9 mouse cellular contexts compared by ENCODE assay signal in genomic region chr19:30118344-30119312, GRCm38 (mm10). TPM values are rescaled to one million over a fixed set of nuclear protein-coding genes. Genes with fewer than 3 reads are reported as not detected.
DNase-seq lines count a peak whose midpoint lies in the region; ATAC-seq and TF ChIP-seq lines count a peak whose summit lies in the region.
"Had no signal": no experiment of that assay in that cellular context is flagged by ENCODE, and none has a peak within 500 bp of the region (broad histone marks: within the 10 kb centered on the region; RNA-seq: fewer than 3 reads in every experiment).

No protein-coding gene starts in this region.

- no peaks in the 10 kb centered on the region for H3K36me3 ChIP-seq in heart, embryonic 13.5 days
- H3K36me3 ChIP-seq in intestine, postnatal 0 days (ENCODE audit: control insufficient read depth, insufficient read depth) = no peaks in the 10 kb centered on the region
- H3K36me3 ChIP-seq in midbrain, postnatal 0 days (ENCODE audit: insufficient read depth, low read length) = no peaks in the 10 kb centered on the region; the same call in 1 of the 2 replicates
- H3K36me3 ChIP-seq: G1E had no signal

- ATAC-seq in heart, embryonic 13.5 days (ENCODE audit: extremely low read depth, insufficient number of reproducible peaks, low FRiP score, low TSS enrichment) = no peak
- peak; percentile 65 for ATAC-seq in intestine, postnatal 0 days
- ATAC-seq in midbrain, postnatal 0 days (ENCODE audit: low FRiP score) = peak; percentile 44

- H3K9me3 ChIP-seq in heart, embryonic 13.5 days = no peaks in the 10 kb centered on the region
- no peaks in the 10 kb centered on the region for H3K9me3 ChIP-seq in intestine, postnatal 0 days (ENCODE audit: control insufficient read depth)
- H3K9me3 ChIP-seq in midbrain, postnatal 0 days (ENCODE audit: low read length) = no peaks in the 10 kb centered on the region
- H3K9me3 ChIP-seq: G1E had no signal

- peak overlapping the region; percentile 65 for H3K27ac ChIP-seq in heart, embryonic 13.5 days (replicated peaks)
- H3K27ac ChIP-seq in intestine, postnatal 0 days (ENCODE audit: low read depth, low read length) = no peak overlapping the region
- peak overlapping the region; percentile 89 for H3K27ac ChIP-seq in midbrain, postnatal 0 days (ENCODE audit: low read depth, low read length)
- no peak overlapping the region for H3K27ac ChIP-seq in gastrocnemius, adult 2 months

- peak overlapping the region; percentile 35 for H3K4me2 ChIP-seq in heart, embryonic 13.5 days
- no peak overlapping the region for H3K4me2 ChIP-seq in intestine, postnatal 0 days (replicated peaks; ENCODE audit: low read depth)
- no peak overlapping the region for H3K4me2 ChIP-seq in midbrain, postnatal 0 days (ENCODE audit: low read depth, low read length, poor library complexity, severe bottlenecking)

- no peak overlapping the region for H3K4me3 ChIP-seq in heart, embryonic 13.5 days
- no peak overlapping the region for H3K4me3 ChIP-seq in intestine, postnatal 0 days (ENCODE audit: low read depth, low read length)
- H3K4me3 ChIP-seq in midbrain, postnatal 0 days (ENCODE audit: low read depth, low read length) = no peak overlapping the region
- H3K4me3 ChIP-seq in gastrocnemius, adult 2 months = no peak overlapping the region

- intact Hi-C loops in gastrocnemius, adult 2 months (cut with DNase I) = no loop called here

- no peak for TF ChIP-seq POLR2A in brain, embryonic 14.5 days (IDR thresholded peaks at IDR 0.05; ENCODE audit: borderline replicate concordance, extremely low read depth, insufficient read depth, insufficient read length, poor library complexity, severe bottlenecking)

- peaks cover 21% of the 10 kb centered on the region for H3K4me1 ChIP-seq in heart, embryonic 13.5 days
- H3K4me1 ChIP-seq in intestine, postnatal 0 days (replicated peaks; ENCODE audit: control insufficient read depth, insufficient read depth, low read length) = no peaks in the 10 kb centered on the region
- H3K4me1 ChIP-seq in midbrain, postnatal 0 days (ENCODE audit: insufficient read depth, low read length) = peaks cover 22% of the 10 kb centered on the region; the same call in 1 of the 2 replicates

- no peaks in the 10 kb centered on the region for H3K27me3 ChIP-seq in heart, embryonic 13.5 days (replicated peaks)
- H3K27me3 ChIP-seq in intestine, postnatal 0 days (replicated peaks; ENCODE audit: control insufficient read depth, insufficient read depth, low read length) = no peaks in the 10 kb centered on the region
- H3K27me3 ChIP-seq in midbrain, postnatal 0 days (ENCODE audit: insufficient read depth, low read length) = no peaks in the 10 kb centered on the region

- 81% methylated on average over 17 of the region's 17 CpGs for WGBS in heart, embryonic 13.5 days
- WGBS in intestine, postnatal 0 days = 72% methylated on average over 17 of the region's 17 CpGs
- WGBS in midbrain, postnatal 0 days = 67% methylated on average over 17 of the region's 17 CpGs

- no peak for TF ChIP-seq CTCF in brain, embryonic 14.5 days (IDR thresholded peaks at IDR 0.05; ENCODE audit: borderline replicate concordance, extremely low read depth, insufficient read depth, insufficient read length)
- no peak for TF ChIP-seq CTCF in intestine, postnatal 0 days (IDR thresholded peaks at IDR 0.05; ENCODE audit: low read depth)
- no peak for TF ChIP-seq CTCF in midbrain, postnatal 0 days (IDR thresholded peaks at IDR 0.05)
- no peak for TF ChIP-seq CTCF in gastrocnemius, adult 2 months (IDR thresholded peaks at IDR 0.05)

- no peak overlapping the region for H3K9ac ChIP-seq in heart, embryonic 13.5 days
- H3K9ac ChIP-seq in intestine, postnatal 0 days (ENCODE audit: low read depth, low read length) = no peak overlapping the region
- H3K9ac ChIP-seq in midbrain, postnatal 0 days (replicated peaks; ENCODE audit: low read length, poor library complexity, severe bottlenecking) = 0 out of 2 replicates have a peak overlapping the region, but pooled peaks have one; percentile 13

- DNase-seq in heart, adult 11 months = no peak
- DNase-seq in brain, embryonic 14.5 days (ENCODE audit: low read depth) = peak; percentile 62
- no peak for DNase-seq in midbrain, postnatal 0 days (ENCODE audit: low spot score)
- no peak for DNase-seq in spleen, postnatal 10 days (ENCODE audit: low spot score in 2 of 2)
- DNase-seq in ovary, postnatal 10 days (ENCODE audit: low spot score) = no peak
- no peak for DNase-seq in gastrocnemius, adult 2 months

RNA-seq across cellular contexts. Expression of gene Gldc, which starts 56.6 kb away (rescaled TPM):
- 1.4 and 2.8 TPM in 2 replicates for polyA plus RNA-seq in heart, embryonic 13.5 days (2015; fragmentation: Nextera tagmentation; extraction: Ambion mirVana)
- polyA plus RNA-seq in brain, embryonic 14.5 days (2012; rRNA removed) = 13.7 and 18.0 TPM in 2 replicates
- polyA plus RNA-seq in intestine, postnatal 0 days (2015; fragmentation: Nextera tagmentation; extraction: Ambion mirVana) = 0.44 and 0.52 TPM in 2 replicates
- total RNA-seq in midbrain, postnatal 0 days (2014; rRNA removed) = 9.2 and 9.6 TPM in 2 replicates
- 5.4 TPM in 2 replicates for polyA plus RNA-seq in midbrain, postnatal 0 days (2015; fragmentation: Nextera tagmentation; extraction: Ambion mirVana)
- total RNA-seq in gastrocnemius, adult 2 months (2021) = under 1 TPM in 1 of 2 experiments, not detected in 1; 0.11 TPM
- polyA plus RNA-seq: G1E had no signal

Comparison
In these comparisons a context has a peak if more than half of its experiments do, and no peak if none do; other contexts are left out.
1. H3K27ac ChIP-seq: peak in heart, embryonic 13.5 days (single experiment) and midbrain, postnatal 0 days (single experiment); none in intestine, postnatal 0 days (single experiment) and gastrocnemius, adult 2 months (single experiment).